Mouse (Mus musculus) thymus, adult 2 months (tissue): ENCODE data around the gene Epyc.

ENCODE experiments used
- CTCF ChIP-seq: fragments of 200-500 bp; IDR thresholded peaks from 2 replicates; pipeline ENCODE4 v1.5.1; 2012; ENCODE audit warnings: mild to moderate bottlenecking, control low read depth, low read length, moderate library complexity, borderline replicate concordance; ENCODE audit not compliant: control insufficient read depth, poor library complexity, insufficient read depth; ENCODE audit errors: extremely low read depth
- POLR2A ChIP-seq: fragments of 200-500 bp; IDR thresholded peaks from 2 replicates; pipeline ENCODE4 v1.6.1; 2012; ENCODE audit warnings: mild to moderate bottlenecking, low read length, control low read depth, moderate library complexity; ENCODE audit not compliant: control insufficient read depth, poor library complexity, insufficient read depth; ENCODE audit errors: extremely low read depth

DNA sequence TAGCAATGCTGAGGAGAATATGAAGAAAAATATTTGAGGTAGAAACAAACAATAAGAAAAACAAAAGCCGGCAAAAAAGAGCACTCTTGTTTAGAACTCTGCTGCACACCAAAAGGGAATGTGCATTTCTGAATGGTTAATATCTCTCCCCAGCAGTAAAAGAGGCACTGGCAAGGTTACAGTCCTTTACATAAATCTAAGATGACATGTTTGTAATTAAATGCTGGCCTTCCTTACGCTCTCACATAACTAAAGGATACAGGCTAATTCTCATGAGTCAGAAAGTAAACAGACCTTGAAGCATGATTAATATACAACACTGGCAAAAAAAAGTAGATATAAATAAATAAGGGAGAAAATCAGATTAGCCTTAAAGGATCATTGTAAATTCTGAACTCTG is 6.5 kb downstream of the Epyc start:
- TF ChIP-seq POLR2A = no peak
- TF ChIP-seq CTCF = no peak
